Mouse (Mus musculus): ENCODE measurements around the gene Dcaf4. TPM values are rescaled to one million over a fixed set of nuclear protein-coding genes. Genes with fewer than 3 reads are reported as not detected.

Dcaf4 gene
- polyA plus RNA-seq, 1 experiment from 2014 or later, result 24.0 TPM

DNA sequence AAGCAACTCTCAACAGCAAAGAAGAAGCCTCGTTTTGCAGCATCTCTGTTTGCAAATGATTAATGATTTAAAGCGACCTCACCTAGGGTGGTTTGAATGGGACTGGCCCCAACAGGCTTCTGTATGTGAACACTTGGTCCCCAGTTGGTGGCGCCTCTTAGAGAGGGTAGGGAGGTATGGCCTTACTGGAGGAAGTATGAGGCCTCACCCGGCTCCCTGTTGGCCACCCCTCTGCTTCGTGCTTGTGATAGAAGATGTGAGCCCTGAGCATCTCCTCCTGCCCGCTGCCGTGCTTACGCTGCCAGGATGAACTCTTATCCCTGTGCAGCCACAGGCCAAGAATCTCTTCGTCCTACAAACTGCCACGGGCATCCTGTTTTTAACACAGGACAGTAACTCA lies 13.7 kb upstream of the Dcaf4 start:
- no peak overlapping the region for H3K9ac ChIP-seq (ENCODE audit: low read length)
- no peaks in the 10 kb centered on the region for H3K4me1 ChIP-seq (ENCODE audit: control insufficient read depth, insufficient read depth, low read length)
- ATAC-seq (ENCODE audit: insufficient read depth, low FRiP score, low TSS enrichment), result no peak
- no peak for DNase-seq (ENCODE audit: low spot score)
- no peaks in the 10 kb centered on the region for H3K9me3 ChIP-seq (ENCODE audit: control insufficient read depth, low read length)
- WGBS, result 78% methylated on average over 10 of the region's 10 CpGs
- no peaks in the 10 kb centered on the region for H3K36me3 ChIP-seq (ENCODE audit: control insufficient read depth, insufficient read depth, low read length)
- H3K4me3 ChIP-seq (ENCODE audit: low read depth, low read length), result no peak overlapping the region
- no peak overlapping the region for H3K4me2 ChIP-seq (ENCODE audit: low read depth)
- no peaks in the 10 kb centered on the region for H3K27me3 ChIP-seq (ENCODE audit: control insufficient read depth, insufficient read depth, low read length)
- H3K27ac ChIP-seq (ENCODE audit: low read depth, low read length), result no peak overlapping the region

DNA sequence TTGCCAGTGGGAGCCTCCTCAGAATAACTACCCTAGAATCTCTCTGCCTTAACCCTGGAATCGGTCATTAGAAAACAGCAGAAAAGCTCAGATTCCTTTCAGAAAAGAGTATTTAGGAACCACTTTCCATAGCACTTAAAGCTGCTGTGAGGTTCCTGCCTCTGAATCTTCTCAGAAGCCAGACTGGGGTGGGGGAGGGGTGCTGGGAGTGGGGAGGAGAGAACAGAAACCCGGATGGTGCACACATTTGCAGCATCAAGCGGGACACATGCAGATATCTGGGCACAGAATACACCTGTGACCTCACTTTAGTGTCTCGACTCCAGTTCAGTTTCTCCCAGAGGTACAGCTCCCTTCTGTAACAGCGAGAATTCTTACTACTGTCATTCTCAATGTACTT lies 9.7 kb upstream of the Dcaf4 start:
- no peak overlapping the region for H3K9ac ChIP-seq (ENCODE audit: low read length)
- H3K4me1 ChIP-seq (ENCODE audit: control insufficient read depth, insufficient read depth, low read length), result peaks cover 2% of the 10 kb centered on the region; the same call in 1 of the 2 replicates
- WGBS, result 85% methylated on average over 5 of the region's 5 CpGs
- no peak overlapping the region for H3K4me2 ChIP-seq (ENCODE audit: low read depth)
- H3K4me3 ChIP-seq (ENCODE audit: low read depth, low read length), result no peak overlapping the region
- DNase-seq (ENCODE audit: low spot score) (no peak), ATAC-seq (ENCODE audit: insufficient read depth, low FRiP score, low TSS enrichment) (no peak)
- no peaks in the 10 kb centered on the region for H3K36me3 ChIP-seq (ENCODE audit: control insufficient read depth, insufficient read depth, low read length)
- no peaks in the 10 kb centered on the region for H3K9me3 ChIP-seq (ENCODE audit: control insufficient read depth, low read length)
- no peaks in the 10 kb centered on the region for H3K27me3 ChIP-seq (ENCODE audit: control insufficient read depth, insufficient read depth, low read length)
- no peak overlapping the region for H3K27ac ChIP-seq (ENCODE audit: low read depth, low read length)

DNA sequence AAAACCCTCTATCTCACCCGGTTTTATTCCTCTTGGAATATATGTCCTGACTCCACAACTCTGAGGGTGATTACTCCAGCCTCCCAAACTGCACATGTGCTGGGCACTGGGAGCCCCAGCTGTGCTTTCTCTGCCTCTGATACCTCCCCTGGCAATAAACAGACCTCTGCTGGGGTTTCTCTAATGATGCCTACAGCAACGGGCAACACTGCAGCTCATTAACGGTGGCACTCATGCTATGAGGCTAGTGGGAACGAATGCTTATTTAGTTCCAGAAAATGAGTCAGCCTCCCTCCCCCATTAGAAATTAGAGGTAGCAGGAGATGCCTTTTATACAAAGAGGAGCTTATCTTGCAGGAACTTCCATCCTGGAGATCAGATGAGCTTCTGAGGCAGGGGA lies 7.5 kb upstream of the Dcaf4 start:
- Histone ChIP-seq H3K27ac (ENCODE audit: low read depth, low read length) (no peak overlapping the region), H3K4me3 (ENCODE audit: low read depth, low read length) (no peak overlapping the region), H3K27me3 (ENCODE audit: control insufficient read depth, insufficient read depth, low read length) (no peaks in the 10 kb centered on the region), H3K36me3 (ENCODE audit: control insufficient read depth, insufficient read depth, low read length) (no peaks in the 10 kb centered on the region), H3K4me1 (ENCODE audit: control insufficient read depth, insufficient read depth, low read length) (peaks cover 2% of the 10 kb centered on the region; the same call in 1 of the 2 replicates), H3K9me3 (ENCODE audit: control insufficient read depth, low read length) (no peaks in the 10 kb centered on the region), H3K9ac (ENCODE audit: low read length) (no peak overlapping the region), H3K4me2 (ENCODE audit: low read depth) (no peak overlapping the region)
- no peak for DNase-seq (ENCODE audit: low spot score)
- WGBS, result 21% methylated on average over 4 of the region's 4 CpGs
- no peak for ATAC-seq (ENCODE audit: insufficient read depth, low FRiP score, low TSS enrichment)

DNA sequence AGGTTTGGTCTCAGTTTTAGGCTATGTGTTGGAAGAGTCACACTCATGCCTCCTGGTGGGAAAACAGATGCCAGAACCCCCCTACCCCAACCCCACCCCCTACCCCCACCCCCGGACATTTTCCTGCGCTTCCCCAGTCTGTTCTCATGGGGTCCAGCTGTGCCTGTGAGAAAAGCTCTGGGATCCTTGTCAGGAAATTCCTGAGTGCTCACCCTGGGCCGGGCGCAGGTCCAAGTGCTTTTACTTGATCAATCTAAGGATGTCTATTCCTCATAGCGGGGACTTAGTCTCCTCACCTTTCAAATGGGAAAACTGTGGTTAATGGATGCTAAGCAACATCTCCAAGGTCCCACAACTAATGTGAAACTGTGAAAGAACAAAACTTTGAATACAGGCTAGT lies 7.1 kb upstream of the Dcaf4 start:
- H3K9me3 ChIP-seq (ENCODE audit: control insufficient read depth, low read length), result no peaks in the 10 kb centered on the region
- DNase-seq (ENCODE audit: low spot score) (no peak), ATAC-seq (ENCODE audit: insufficient read depth, low FRiP score, low TSS enrichment) (no peak)
- H3K27me3 ChIP-seq (ENCODE audit: control insufficient read depth, insufficient read depth, low read length), result no peaks in the 10 kb centered on the region
- no peaks in the 10 kb centered on the region for H3K36me3 ChIP-seq (ENCODE audit: control insufficient read depth, insufficient read depth, low read length)
- H3K4me1 ChIP-seq (ENCODE audit: control insufficient read depth, insufficient read depth, low read length), result peaks cover 2% of the 10 kb centered on the region; the same call in 1 of the 2 replicates
- H3K27ac ChIP-seq (ENCODE audit: low read depth, low read length), result no peak overlapping the region
- no peak overlapping the region for H3K4me2 ChIP-seq (ENCODE audit: low read depth)
- no peak overlapping the region for H3K9ac ChIP-seq (ENCODE audit: low read length)
- WGBS, result 50% methylated on average over 5 of the region's 5 CpGs
- H3K4me3 ChIP-seq (ENCODE audit: low read depth, low read length), result no peak overlapping the region

DNA sequence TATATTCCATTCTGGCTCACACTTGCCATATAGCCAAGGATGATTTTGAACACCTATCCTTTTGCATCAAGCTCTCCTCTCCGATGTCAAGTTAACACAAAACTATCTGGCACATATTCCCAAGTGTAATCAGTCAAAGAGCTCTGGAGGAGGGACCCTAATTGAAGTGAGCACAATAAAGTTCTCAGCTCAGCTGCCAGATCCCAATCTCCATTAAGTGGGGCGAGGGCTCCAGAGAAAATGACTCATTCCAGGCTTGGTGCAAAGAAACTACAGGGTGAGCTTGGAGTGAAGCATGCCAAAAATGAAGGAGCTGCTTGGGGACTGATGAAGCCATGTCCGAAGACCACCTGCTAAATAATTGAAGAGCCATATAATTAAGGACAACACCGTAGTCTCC lies 6.0 kb upstream of the Dcaf4 start:
- Histone ChIP-seq H3K4me1 (ENCODE audit: control insufficient read depth, insufficient read depth, low read length) (peaks cover 2% of the 10 kb centered on the region; the same call in 1 of the 2 replicates), H3K4me3 (ENCODE audit: low read depth, low read length) (no peak overlapping the region), H3K36me3 (ENCODE audit: control insufficient read depth, insufficient read depth, low read length) (no peaks in the 10 kb centered on the region), H3K9me3 (ENCODE audit: control insufficient read depth, low read length) (no peaks in the 10 kb centered on the region), H3K9ac (ENCODE audit: low read length) (no peak overlapping the region), H3K27me3 (ENCODE audit: control insufficient read depth, insufficient read depth, low read length) (no peaks in the 10 kb centered on the region), H3K4me2 (ENCODE audit: low read depth) (no peak overlapping the region), H3K27ac (ENCODE audit: low read depth, low read length) (no peak overlapping the region)
- WGBS, result 60% methylated on average over 4 of the region's 4 CpGs
- DNase-seq (ENCODE audit: low spot score) (no peak), ATAC-seq (ENCODE audit: insufficient read depth, low FRiP score, low TSS enrichment) (no peak)

DNA sequence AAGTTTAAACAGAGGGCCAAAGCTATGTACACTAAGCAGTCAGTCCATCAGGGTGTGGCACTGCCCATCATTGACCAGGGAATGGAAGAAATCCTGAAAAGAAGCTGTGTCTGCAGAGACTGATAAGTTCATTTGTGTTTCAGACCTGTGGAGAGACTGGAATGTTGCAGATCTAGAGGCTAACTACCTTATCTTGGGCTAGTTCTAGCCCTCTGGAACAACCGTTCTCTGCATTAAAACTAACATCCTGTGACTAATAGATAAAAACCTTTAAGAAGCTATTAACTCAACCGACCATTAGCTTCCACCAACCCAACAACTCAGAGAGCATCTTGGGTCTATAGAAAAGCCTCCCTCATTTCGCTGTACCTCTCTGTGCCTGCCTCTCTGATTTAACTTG lies 2.7 kb upstream of the Dcaf4 start:
- Histone ChIP-seq H3K4me2 (ENCODE audit: low read depth) (no peak overlapping the region), H3K36me3 (ENCODE audit: control insufficient read depth, insufficient read depth, low read length) (no peaks in the 10 kb centered on the region), H3K9ac (ENCODE audit: low read length) (no peak overlapping the region), H3K9me3 (ENCODE audit: control insufficient read depth, low read length) (no peaks in the 10 kb centered on the region), H3K27ac (ENCODE audit: low read depth, low read length) (no peak overlapping the region), H3K4me1 (ENCODE audit: control insufficient read depth, insufficient read depth, low read length) (peaks cover 7% of the 10 kb centered on the region; the same call in 1 of the 2 replicates), H3K4me3 (ENCODE audit: low read depth, low read length) (no peak overlapping the region), H3K27me3 (ENCODE audit: control insufficient read depth, insufficient read depth, low read length) (no peaks in the 10 kb centered on the region)
- ATAC-seq (ENCODE audit: insufficient read depth, low FRiP score, low TSS enrichment) (no peak), DNase-seq (ENCODE audit: low spot score) (no peak)
- 87% methylated on average over 3 of the region's 3 CpGs for WGBS

DNA sequence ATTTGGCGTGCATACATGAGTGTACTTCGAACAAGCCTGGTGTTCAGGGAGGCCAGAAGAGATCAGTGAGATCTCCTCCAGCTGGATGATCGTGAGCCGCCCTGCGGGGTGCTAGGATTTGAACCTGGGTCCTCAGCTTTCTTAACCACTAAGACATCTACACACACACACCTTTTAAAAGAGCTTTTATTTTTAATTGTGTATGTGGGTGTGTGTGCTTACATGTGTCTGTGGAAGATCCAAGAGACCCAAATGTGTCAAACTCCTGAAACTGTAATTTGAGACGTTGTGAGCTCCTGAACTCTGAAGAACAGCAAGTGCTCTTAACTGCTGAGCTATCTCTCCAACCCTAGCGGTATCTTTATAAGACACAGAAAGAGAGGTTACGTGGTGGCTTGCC lies 817 bp downstream of the Dcaf4 start:
- no peaks in the 10 kb centered on the region for H3K36me3 ChIP-seq (ENCODE audit: control insufficient read depth, insufficient read depth, low read length)
- DNase-seq (ENCODE audit: low spot score) (no peak), ATAC-seq (ENCODE audit: insufficient read depth, low FRiP score, low TSS enrichment) (no peak)
- no peak overlapping the region for H3K27ac ChIP-seq (ENCODE audit: low read depth, low read length)
- no peaks in the 10 kb centered on the region for H3K9me3 ChIP-seq (ENCODE audit: control insufficient read depth, low read length)
- H3K9ac ChIP-seq (ENCODE audit: low read length), result peak overlapping the region; percentile 72; the same call in 1 of the 2 replicates
- 52% methylated on average over 8 of the region's 8 CpGs for WGBS
- H3K4me3 ChIP-seq (ENCODE audit: low read depth, low read length), result peak overlapping the region; percentile 71
- H3K27me3 ChIP-seq (ENCODE audit: control insufficient read depth, insufficient read depth, low read length), result no peaks in the 10 kb centered on the region
- peak overlapping the region; percentile 67 for H3K4me2 ChIP-seq (ENCODE audit: low read depth)
- H3K4me1 ChIP-seq (ENCODE audit: control insufficient read depth, insufficient read depth, low read length), result peaks cover 4% of the 10 kb centered on the region; the same call in 1 of the 2 replicates

DNA sequence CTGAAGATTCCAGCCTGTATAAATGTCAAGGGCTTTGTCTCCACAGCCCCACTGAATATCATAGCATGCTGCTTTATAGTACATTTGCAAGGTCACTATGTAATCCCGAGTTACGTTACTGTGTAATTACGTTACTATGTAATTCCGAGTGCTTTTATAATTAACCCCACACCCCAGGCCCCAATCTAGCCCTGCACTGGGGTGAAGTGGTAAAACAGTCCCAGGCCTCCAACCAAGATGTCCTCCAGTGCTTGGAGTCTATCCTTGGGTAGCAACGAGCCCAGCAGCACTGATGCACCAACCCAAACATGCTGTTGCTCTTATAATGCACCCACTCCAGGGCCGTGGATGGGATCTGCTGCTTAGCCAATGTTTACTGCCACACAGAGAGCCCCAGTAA lies 2.8 kb downstream of the Dcaf4 start:
- Histone ChIP-seq H3K27me3 (ENCODE audit: control insufficient read depth, insufficient read depth, low read length) (no peaks in the 10 kb centered on the region), H3K9me3 (ENCODE audit: control insufficient read depth, low read length) (no peaks in the 10 kb centered on the region), H3K27ac (ENCODE audit: low read depth, low read length) (no peak overlapping the region), H3K36me3 (ENCODE audit: control insufficient read depth, insufficient read depth, low read length) (no peaks in the 10 kb centered on the region), H3K4me3 (ENCODE audit: low read depth, low read length) (no peak overlapping the region), H3K4me2 (ENCODE audit: low read depth) (no peak overlapping the region), H3K9ac (ENCODE audit: low read length) (no peak overlapping the region), H3K4me1 (ENCODE audit: control insufficient read depth, insufficient read depth, low read length) (peaks cover 7% of the 10 kb centered on the region; the same call in 1 of the 2 replicates)
- 91% methylated on average over 6 of the region's 6 CpGs for WGBS
- ATAC-seq (ENCODE audit: insufficient read depth, low FRiP score, low TSS enrichment) (no peak), DNase-seq (ENCODE audit: low spot score) (no peak)

DNA sequence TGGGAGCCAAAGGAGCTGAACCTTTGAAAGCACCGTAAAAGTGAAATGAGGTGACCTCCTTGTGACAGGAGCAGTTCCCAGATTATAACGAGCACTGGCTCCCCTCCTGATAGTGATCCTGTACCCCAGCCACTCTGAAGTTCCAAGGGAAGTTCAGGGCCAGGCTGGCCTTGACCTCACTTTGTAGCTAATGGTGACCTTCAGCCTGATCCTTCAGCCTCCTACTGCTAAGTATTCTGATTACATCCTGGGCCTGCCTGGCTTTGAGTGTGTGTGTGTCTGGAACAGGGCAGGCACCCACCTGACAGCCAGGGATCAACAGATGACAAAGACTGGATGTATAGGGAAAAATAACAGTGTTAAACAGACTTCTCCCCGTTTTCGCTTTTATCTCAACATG lies 3.6 kb downstream of the Dcaf4 start:
- no peak for DNase-seq (ENCODE audit: low spot score)
- ATAC-seq (ENCODE audit: insufficient read depth, low FRiP score, low TSS enrichment), result no peak
- Histone ChIP-seq H3K27ac (ENCODE audit: low read depth, low read length) (no peak overlapping the region), H3K9ac (ENCODE audit: low read length) (no peak overlapping the region), H3K36me3 (ENCODE audit: control insufficient read depth, insufficient read depth, low read length) (no peaks in the 10 kb centered on the region), H3K4me3 (ENCODE audit: low read depth, low read length) (no peak overlapping the region), H3K4me2 (ENCODE audit: low read depth) (no peak overlapping the region), H3K9me3 (ENCODE audit: control insufficient read depth, low read length) (no peaks in the 10 kb centered on the region), H3K4me1 (ENCODE audit: control insufficient read depth, insufficient read depth, low read length) (peaks cover 7% of the 10 kb centered on the region; the same call in 1 of the 2 replicates), H3K27me3 (ENCODE audit: control insufficient read depth, insufficient read depth, low read length) (no peaks in the 10 kb centered on the region)
- WGBS, result 81% methylated on average over 4 of the region's 4 CpGs
